21 mouse cellular contexts compared by ENCODE assay signal in the genomic region with DNA sequence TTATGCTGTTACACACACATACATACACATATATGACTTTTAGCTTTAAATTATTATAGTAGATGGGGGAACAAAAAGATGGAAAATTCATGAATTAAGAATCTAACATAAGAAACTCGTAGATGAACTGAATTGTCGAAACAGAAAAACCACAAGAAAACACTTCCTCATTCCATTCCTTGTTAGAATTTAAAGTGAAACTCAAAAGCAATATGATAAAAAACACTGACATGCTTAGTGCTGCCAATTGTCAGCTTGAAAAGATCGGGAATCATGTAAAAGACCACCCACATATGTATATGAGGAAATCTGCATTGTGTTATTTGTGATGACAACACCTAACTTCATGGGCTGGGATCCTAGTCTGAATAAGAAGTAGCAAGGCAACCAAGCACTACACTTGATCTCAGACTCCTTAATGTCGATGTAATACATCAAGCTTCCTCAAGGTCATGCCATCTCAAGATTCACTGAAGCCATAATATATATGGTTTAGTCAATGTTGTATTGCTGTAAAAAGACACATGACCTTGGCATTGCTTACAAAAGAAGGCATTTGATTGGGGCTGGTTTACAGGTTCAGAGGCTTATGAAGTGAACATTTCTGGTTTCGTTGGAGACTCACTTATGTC.
DNase-seq lines count a peak whose midpoint lies in the region; ATAC-seq lines count a peak whose summit lies in the region.
"Had no signal": no experiment of that assay in that cellular context is flagged by ENCODE, and none has a peak within 500 bp of the region (broad histone marks: within the 10 kb centered on the region; RNA-seq: fewer than 3 reads in every experiment).

No protein-coding gene starts in this region.

- H3K9ac ChIP-seq in forebrain, embryonic 12.5 days, result no peak overlapping the region
- H3K9ac ChIP-seq: embryonic facial prominence, embryonic 12.5 days; heart, embryonic 13.5 days; hindbrain, embryonic 12.5 days had no signal

- peak; percentile 85 to 88 for ATAC-seq in hematopoietic stem cell, adult 5-6 weeks (replicated peaks in 1 of 2; ENCODE audit: insufficient read depth in 1 of 2, low FRiP score in 2 of 2, low TSS enrichment in 1 of 2, low read depth in 1 of 2, poor library complexity in 2 of 2, severe bottlenecking in 2 of 2)
- ATAC-seq in megakaryocyte progenitor cell, adult 5-6 weeks (replicated peaks; ENCODE audit: poor library complexity), result peak; percentile 89
- no peak for ATAC-seq in forebrain, embryonic 12.5 days (ENCODE audit: low FRiP score)
- ATAC-seq: CD4-positive, CD25-positive, alpha-beta regulatory T cell, adult 4 months; forebrain, embryonic 16.5 days; hindbrain, embryonic 16.5 days; inflammation-experienced regulatory T-cells, adult 6 months had no signal

- H3K27me3 ChIP-seq in forebrain, embryonic 12.5 days, result no peaks in the 10 kb centered on the region
- H3K27me3 ChIP-seq: embryonic facial prominence, embryonic 12.5 days; heart, embryonic 13.5 days; hindbrain, embryonic 12.5 days had no signal

- no peak overlapping the region for H3K4me2 ChIP-seq in forebrain, embryonic 12.5 days
- H3K4me2 ChIP-seq: embryonic facial prominence, embryonic 12.5 days; heart, embryonic 13.5 days; hindbrain, embryonic 12.5 days had no signal

- WGBS in forebrain, embryonic 12.5 days, result 88% methylated on average over 5 of the region's 5 CpGs

- H3K27ac ChIP-seq in forebrain, embryonic 12.5 days, result no peak overlapping the region
- H3K27ac ChIP-seq: embryonic facial prominence, embryonic 12.5 days; heart, embryonic 13.5 days; hindbrain, embryonic 12.5 days had no signal

- no peaks in the 10 kb centered on the region for H3K4me1 ChIP-seq in forebrain, embryonic 12.5 days
- H3K4me1 ChIP-seq: embryonic facial prominence, embryonic 12.5 days; heart, embryonic 13.5 days; hindbrain, embryonic 12.5 days had no signal

- no peak overlapping the region for H3K4me3 ChIP-seq in forebrain, embryonic 12.5 days (replicated peaks)
- H3K4me3 ChIP-seq: embryonic facial prominence, embryonic 12.5 days; heart, embryonic 13.5 days; hindbrain, embryonic 12.5 days had no signal

- no peaks in the 10 kb centered on the region for H3K36me3 ChIP-seq in forebrain, embryonic 12.5 days (replicated peaks)
- H3K36me3 ChIP-seq: embryonic facial prominence, embryonic 12.5 days; heart, embryonic 13.5 days; hindbrain, embryonic 12.5 days had no signal

- H3K9me3 ChIP-seq in forebrain, embryonic 12.5 days, result no peaks in the 10 kb centered on the region
- H3K9me3 ChIP-seq: embryonic facial prominence, embryonic 12.5 days; hindbrain, embryonic 12.5 days had no signal

- peak; percentile 38 for DNase-seq in MEL-GATA-1-ER (ENCODE audit: extremely low read depth, low read depth)
- no peak for DNase-seq in gastrocnemius, postnatal 36 days
- no peak for DNase-seq in layer of hippocampus, adult 11-12 months (ENCODE audit: low spot score)
- DNase-seq: adrenal gland, adult 2 months; adrenal gland, postnatal 25 days; B cell, adult 2 months; cerebellum, adult 11 months; cerebellum, adult 8-10 months; cerebellum, postnatal 14 days; gastrocnemius, postnatal 10 days; heart, postnatal 36 days had no signal

- intact Hi-C loops in gastrocnemius, postnatal 36 days (cut with DNase I), result no loop called here
